Mouse (Mus musculus): ENCODE measurements around the gene Gsc2. TPM values are rescaled to one million over a fixed set of nuclear protein-coding genes. Genes with fewer than 3 reads are reported as not detected.

Gene Gsc2
- polyA plus RNA-seq, 1 experiment from 2014 or later: not detected

DNA sequence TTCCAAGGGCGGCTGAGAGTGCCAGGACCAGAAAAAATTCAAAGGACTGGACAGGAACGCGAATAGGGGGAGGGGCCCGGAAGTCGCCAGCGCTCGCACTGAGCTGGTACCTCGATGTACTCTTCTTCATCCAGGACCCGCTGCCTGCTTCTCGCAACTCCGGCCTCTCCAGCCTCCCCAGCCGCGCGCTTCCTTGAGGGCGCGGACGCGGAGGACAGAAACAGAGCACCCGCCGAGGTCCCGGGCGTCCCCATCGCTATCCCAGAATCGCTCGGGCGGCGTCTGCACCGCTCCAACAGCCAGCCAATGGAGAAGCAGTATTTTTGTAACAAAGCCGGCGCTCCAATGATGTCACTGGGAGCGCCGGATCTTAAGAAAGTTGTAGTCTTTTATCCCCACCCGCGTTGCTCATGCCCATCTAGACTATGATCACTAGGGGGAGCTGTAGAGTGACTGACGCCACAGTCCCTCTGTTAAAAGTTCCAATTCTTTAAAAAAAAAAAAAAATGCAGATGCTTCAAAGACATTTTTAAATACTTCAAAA, 3.7 kb downstream of the Gsc2 start, which contains the start of gene Ess2:
Ess2 (minus strand) TSS at position 297 of the 544 bp plus-strand sequence.
- Histone ChIP-seq H3K9ac (ENCODE audit: low read length) (peak within 1 kb of the TSS; percentile 76), H3K27ac (replicated peaks; ENCODE audit: low read depth, low read length) (no peak within 1 kb of the TSS), H3K36me3 (ENCODE audit: control insufficient read depth, insufficient read depth, low read length) (peaks cover 9% of the 10 kb centered on the region), H3K4me1 (ENCODE audit: control insufficient read depth, insufficient read depth, low read length) (peaks cover 13% of the 10 kb centered on the region), H3K4me3 (ENCODE audit: low read depth, low read length) (peak within 1 kb of the TSS; percentile 70), H3K9me3 (ENCODE audit: control insufficient read depth, low read length) (no peaks in the 10 kb centered on the region), H3K4me2 (ENCODE audit: low read depth, severe bottlenecking) (peak within 1 kb of the TSS; percentile 93), H3K27me3 (ENCODE audit: control insufficient read depth, insufficient read depth, low read length) (peaks cover 40% of the 10 kb centered on the region)
- WGBS: under 1% methylated on average over 35 of the region's 35 CpGs
- peak; percentile 90 for ATAC-seq (ENCODE audit: insufficient number of reproducible peaks, low FRiP score, low TSS enrichment, low read depth)
- DNase-seq (ENCODE audit: low spot score): peak; percentile 92

DNA sequence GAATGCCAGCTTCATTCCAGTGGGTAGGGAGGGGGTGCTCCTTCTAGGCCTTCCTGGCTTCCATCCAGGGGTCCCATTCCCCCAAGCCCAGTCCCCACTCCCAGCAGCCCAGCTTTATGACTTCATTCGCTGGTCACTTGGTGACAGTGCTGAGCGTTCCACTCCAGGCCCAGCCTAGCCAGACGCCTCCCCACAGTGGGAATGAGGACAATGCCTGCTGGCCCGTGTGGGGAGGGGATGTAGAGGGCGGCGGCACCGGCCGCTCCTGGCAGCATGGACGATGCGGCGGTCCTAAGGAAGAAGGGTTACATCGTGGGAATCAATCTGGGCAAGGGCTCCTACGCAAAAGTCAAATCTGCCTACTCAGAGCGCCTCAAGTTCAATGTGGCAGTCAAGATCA, 16.4 kb downstream of the Gsc2 start, which contains the start of the genes Dgcr2 and Tssk2:
Dgcr2 (minus strand) TSS at position 101 of the 400 bp plus-strand sequence.
Tssk2 (plus strand) TSS at position 176 of the 400 bp plus-strand sequence.
- no peak for ATAC-seq (ENCODE audit: insufficient number of reproducible peaks, low FRiP score, low TSS enrichment, low read depth)
- no peak within 1 kb of the TSS for H3K4me3 ChIP-seq (ENCODE audit: low read depth, low read length)
- no peak within 1 kb of the TSS for H3K4me2 ChIP-seq (ENCODE audit: low read depth, severe bottlenecking)
- no peaks in the 10 kb centered on the region for H3K9me3 ChIP-seq (ENCODE audit: control insufficient read depth, low read length)
- H3K9ac ChIP-seq (ENCODE audit: low read length): no peak within 1 kb of the TSS
- no peaks in the 10 kb centered on the region for H3K27me3 ChIP-seq (ENCODE audit: control insufficient read depth, insufficient read depth, low read length)
- H3K27ac ChIP-seq (replicated peaks; ENCODE audit: low read depth, low read length): no peak within 1 kb of the TSS
- 93% methylated on average over 14 of the region's 14 CpGs for WGBS
- H3K36me3 ChIP-seq (ENCODE audit: control insufficient read depth, insufficient read depth, low read length): peaks cover 19% of the 10 kb centered on the region
- no peak for DNase-seq (ENCODE audit: low spot score)
- H3K4me1 ChIP-seq (ENCODE audit: control insufficient read depth, insufficient read depth, low read length): no peaks in the 10 kb centered on the region

DNA sequence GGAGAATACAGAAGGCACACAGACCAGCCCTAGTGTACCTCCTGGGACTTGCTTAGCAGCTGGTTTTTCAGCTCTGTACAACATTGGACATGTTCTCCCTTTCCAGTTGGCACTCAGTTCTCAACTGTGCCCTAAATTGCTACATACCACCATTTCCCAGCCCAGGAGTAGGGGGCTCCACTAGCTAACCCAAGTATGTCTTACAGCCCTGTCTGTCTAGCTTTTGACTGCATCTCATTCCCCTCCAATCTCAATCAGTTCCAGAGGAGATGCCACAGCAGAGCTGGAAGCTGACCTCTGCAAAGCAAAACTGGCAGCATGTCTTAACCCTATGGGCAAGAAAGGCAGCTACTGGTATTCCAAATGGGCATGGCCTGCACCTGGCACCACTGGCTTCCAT, 18.8 kb downstream of the Gsc2 start:
- DNase-seq (ENCODE audit: low spot score) (no peak), ATAC-seq (ENCODE audit: insufficient number of reproducible peaks, low FRiP score, low TSS enrichment, low read depth) (no peak)
- Histone ChIP-seq H3K36me3 (ENCODE audit: control insufficient read depth, insufficient read depth, low read length) (peaks cover 2% of the 10 kb centered on the region; the same call in 1 of the 2 replicates), H3K4me2 (ENCODE audit: low read depth, severe bottlenecking) (no peak overlapping the region), H3K9ac (ENCODE audit: low read length) (no peak overlapping the region), H3K27me3 (ENCODE audit: control insufficient read depth, insufficient read depth, low read length) (no peaks in the 10 kb centered on the region), H3K27ac (replicated peaks; ENCODE audit: low read depth, low read length) (no peak overlapping the region), H3K9me3 (ENCODE audit: control insufficient read depth, low read length) (no peaks in the 10 kb centered on the region), H3K4me3 (ENCODE audit: low read depth, low read length) (no peak overlapping the region), H3K4me1 (ENCODE audit: control insufficient read depth, insufficient read depth, low read length) (0 out of 2 replicates have a peak, but pooled peaks cover 3% of the 10 kb centered on the region)

DNA sequence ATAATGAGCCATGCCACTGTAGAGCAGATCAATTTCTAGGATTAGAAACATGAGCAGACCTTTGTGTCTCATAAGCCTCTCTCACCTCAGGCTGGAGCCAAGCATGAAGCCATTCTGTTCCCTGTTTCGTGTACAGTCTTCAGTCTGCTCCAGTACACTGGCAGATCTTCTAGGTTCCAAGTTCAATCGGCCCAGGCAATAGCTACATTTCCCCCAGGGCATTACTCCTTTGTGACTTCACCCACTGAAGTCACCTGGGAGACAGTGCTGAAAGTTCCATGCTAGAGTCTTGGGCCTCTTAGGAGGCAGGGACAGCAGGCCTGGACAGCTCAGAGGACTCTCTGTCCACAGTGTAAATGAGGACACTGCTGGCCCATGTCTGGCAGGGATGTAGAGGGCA, 20.9 kb downstream of the Gsc2 start, which contains the start of gene Tssk1:
Tssk1 (plus strand) TSS at position 301 of the 400 bp plus-strand sequence.
- H3K36me3 ChIP-seq (ENCODE audit: control insufficient read depth, insufficient read depth, low read length): 0 out of 2 replicates have a peak, but pooled peaks cover 2% of the 10 kb centered on the region
- no peak within 1 kb of the TSS for H3K4me3 ChIP-seq (ENCODE audit: low read depth, low read length)
- no peak within 1 kb of the TSS for H3K4me2 ChIP-seq (ENCODE audit: low read depth, severe bottlenecking)
- DNase-seq (ENCODE audit: low spot score) (no peak), ATAC-seq (ENCODE audit: insufficient number of reproducible peaks, low FRiP score, low TSS enrichment, low read depth) (no peak)
- 85% methylated on average over 2 of the region's 2 CpGs for WGBS
- peaks cover 13% of the 10 kb centered on the region for H3K4me1 ChIP-seq (ENCODE audit: control insufficient read depth, insufficient read depth, low read length)
- H3K9me3 ChIP-seq (ENCODE audit: control insufficient read depth, low read length): no peaks in the 10 kb centered on the region
- no peak within 1 kb of the TSS for H3K27ac ChIP-seq (replicated peaks; ENCODE audit: low read depth, low read length)
- H3K9ac ChIP-seq (ENCODE audit: low read length): no peak within 1 kb of the TSS
- H3K27me3 ChIP-seq (ENCODE audit: control insufficient read depth, insufficient read depth, low read length): no peaks in the 10 kb centered on the region

DNA sequence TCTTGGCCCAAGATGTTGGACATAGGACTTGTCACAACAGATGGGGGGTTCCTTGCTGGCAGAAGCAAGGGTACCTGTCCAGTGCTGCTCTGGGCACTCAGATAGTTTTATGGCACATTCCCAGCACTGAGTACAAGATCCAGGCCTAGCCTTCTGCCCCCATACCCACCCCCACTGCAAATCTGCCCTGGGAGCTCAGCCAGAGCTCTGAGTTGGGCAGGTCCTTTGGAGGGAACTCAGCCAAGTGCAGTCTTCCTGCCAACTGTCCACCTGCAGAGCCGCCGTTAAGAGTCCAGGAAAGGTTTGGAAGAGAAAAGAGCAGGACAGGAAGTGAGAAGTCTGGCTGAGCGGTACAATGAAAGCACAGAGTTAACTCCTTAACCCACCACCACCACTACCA, 22.3 kb downstream of the Gsc2 start:
- Histone ChIP-seq H3K4me3 (ENCODE audit: low read depth, low read length) (no peak overlapping the region), H3K9me3 (ENCODE audit: control insufficient read depth, low read length) (no peaks in the 10 kb centered on the region), H3K27me3 (ENCODE audit: control insufficient read depth, insufficient read depth, low read length) (no peaks in the 10 kb centered on the region), H3K9ac (ENCODE audit: low read length) (no peak overlapping the region), H3K27ac (replicated peaks; ENCODE audit: low read depth, low read length) (no peak overlapping the region), H3K36me3 (ENCODE audit: control insufficient read depth, insufficient read depth, low read length) (no peaks in the 10 kb centered on the region), H3K4me1 (ENCODE audit: control insufficient read depth, insufficient read depth, low read length) (peaks cover 13% of the 10 kb centered on the region), H3K4me2 (ENCODE audit: low read depth, severe bottlenecking) (no peak overlapping the region)
- 79% methylated on average over 3 of the region's 3 CpGs for WGBS
- DNase-seq (ENCODE audit: low spot score) (no peak), ATAC-seq (ENCODE audit: insufficient number of reproducible peaks, low FRiP score, low TSS enrichment, low read depth) (no peak)

DNA sequence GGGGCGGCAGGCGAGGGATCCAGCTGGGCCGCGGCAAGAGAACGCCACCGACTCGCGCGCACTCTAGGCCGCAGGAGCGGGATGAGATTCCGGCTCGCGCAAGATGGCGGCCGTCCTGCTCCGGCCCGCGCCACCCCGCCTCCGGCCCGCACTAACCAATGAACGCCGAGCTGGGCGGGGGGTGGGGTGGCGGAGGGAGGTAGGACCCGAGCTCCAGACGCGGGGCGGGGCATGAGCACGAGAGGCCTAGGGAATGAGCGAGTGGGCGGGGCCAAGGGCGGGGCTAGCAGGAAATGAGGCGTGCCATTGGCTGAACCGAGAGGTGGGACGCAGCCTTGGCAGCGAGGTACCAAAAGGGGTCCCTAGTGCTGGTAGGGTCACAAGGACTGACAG, 23.3 kb downstream of the Gsc2 start, which contains the start of gene Gm20518:
Gm20518 (minus strand) TSS at position 105 of the 393 bp plus-strand sequence.
- Histone ChIP-seq H3K9ac (ENCODE audit: low read length) (peak within 1 kb of the TSS; percentile 92), H3K4me1 (ENCODE audit: control insufficient read depth, insufficient read depth, low read length) (peaks cover 13% of the 10 kb centered on the region), H3K27ac (replicated peaks; ENCODE audit: low read depth, low read length) (peak within 1 kb of the TSS; percentile 85), H3K4me2 (ENCODE audit: low read depth, severe bottlenecking) (peak within 1 kb of the TSS; percentile 85), H3K27me3 (ENCODE audit: control insufficient read depth, insufficient read depth, low read length) (no peaks in the 10 kb centered on the region), H3K36me3 (ENCODE audit: control insufficient read depth, insufficient read depth, low read length) (no peaks in the 10 kb centered on the region), H3K9me3 (ENCODE audit: control insufficient read depth, low read length) (no peaks in the 10 kb centered on the region), H3K4me3 (ENCODE audit: low read depth, low read length) (peak within 1 kb of the TSS; percentile 91)
- ATAC-seq (ENCODE audit: insufficient number of reproducible peaks, low FRiP score, low TSS enrichment, low read depth) (peak; percentile 97), DNase-seq (ENCODE audit: low spot score) (peak; percentile 100)
- WGBS: under 1% methylated on average over 38 of the region's 38 CpGs

DNA sequence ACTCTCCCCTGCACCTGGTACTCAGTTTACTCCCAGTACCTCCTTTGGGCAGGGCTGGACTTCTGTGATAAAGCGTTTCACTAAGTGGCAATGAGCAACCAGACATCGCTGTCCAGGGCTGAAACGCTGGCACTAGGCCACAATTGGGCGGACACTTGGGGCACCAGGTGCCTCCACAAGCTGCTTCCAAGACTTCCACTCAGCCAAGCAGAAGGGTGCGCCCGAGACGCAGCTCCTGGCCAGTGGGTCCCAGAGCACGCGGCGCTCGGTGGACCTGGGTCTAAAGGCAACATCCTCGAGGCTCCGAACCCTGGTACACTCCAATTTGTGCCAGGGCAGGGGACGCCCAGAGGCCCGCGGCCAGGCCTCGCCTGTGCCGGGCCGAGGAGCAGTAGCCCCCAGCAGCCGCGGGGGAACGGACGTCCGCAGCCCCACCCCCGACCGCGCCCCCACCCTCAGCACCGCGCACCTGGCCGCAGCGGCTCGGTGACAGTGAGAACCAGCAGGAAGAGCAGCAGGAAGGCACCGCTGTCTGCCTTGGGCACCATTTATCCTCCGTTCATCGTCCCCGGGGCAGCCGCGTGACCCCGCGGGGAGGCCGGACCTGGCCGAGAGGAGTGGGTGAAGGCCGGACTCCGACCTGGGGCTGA, 23.8 kb downstream of the Gsc2 start:
- Histone ChIP-seq H3K9ac (ENCODE audit: low read length) (peak overlapping the region; percentile 92), H3K4me2 (ENCODE audit: low read depth, severe bottlenecking) (peak overlapping the region; percentile 85), H3K27ac (replicated peaks; ENCODE audit: low read depth, low read length) (peak overlapping the region; percentile 85), H3K4me3 (ENCODE audit: low read depth, low read length) (peak overlapping the region; percentile 91), H3K4me1 (ENCODE audit: control insufficient read depth, insufficient read depth, low read length) (peaks cover 13% of the 10 kb centered on the region), H3K9me3 (ENCODE audit: control insufficient read depth, low read length) (no peaks in the 10 kb centered on the region), H3K36me3 (ENCODE audit: control insufficient read depth, insufficient read depth, low read length) (no peaks in the 10 kb centered on the region), H3K27me3 (ENCODE audit: control insufficient read depth, insufficient read depth, low read length) (no peaks in the 10 kb centered on the region)
- WGBS: under 1% methylated on average over 41 of the region's 44 CpGs
- DNase-seq (ENCODE audit: low spot score) (peak; percentile 67), ATAC-seq (ENCODE audit: insufficient number of reproducible peaks, low FRiP score, low TSS enrichment, low read depth) (peak; percentile 59; the same call in 1 of the 2 replicates)

DNA sequence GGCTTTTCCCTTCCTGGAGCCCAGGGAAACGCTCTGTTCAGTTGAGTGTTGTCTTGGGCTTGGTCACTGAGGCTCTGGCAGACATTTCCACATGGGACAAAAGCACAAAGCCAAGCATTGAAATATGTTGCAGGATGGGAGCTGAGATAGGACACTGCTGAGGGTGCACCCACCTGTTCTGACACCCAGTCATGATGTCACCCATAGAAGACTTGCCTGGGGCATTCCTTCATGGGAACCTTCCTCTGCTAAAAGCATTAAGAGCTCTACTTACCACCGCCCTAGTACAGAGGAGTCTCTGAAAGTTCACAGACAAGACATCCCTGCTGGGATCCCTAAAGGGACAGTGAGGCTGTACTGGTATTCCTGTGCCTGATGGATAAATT, 24.5 kb downstream of the Gsc2 start:
- no peaks in the 10 kb centered on the region for H3K36me3 ChIP-seq (ENCODE audit: control insufficient read depth, insufficient read depth, low read length)
- peaks cover 13% of the 10 kb centered on the region for H3K4me1 ChIP-seq (ENCODE audit: control insufficient read depth, insufficient read depth, low read length)
- H3K9ac ChIP-seq (ENCODE audit: low read length): peak overlapping the region; percentile 92
- H3K4me2 ChIP-seq (ENCODE audit: low read depth, severe bottlenecking): peak overlapping the region; percentile 85
- H3K4me3 ChIP-seq (ENCODE audit: low read depth, low read length): peak overlapping the region; percentile 91
- H3K27ac ChIP-seq (replicated peaks; ENCODE audit: low read depth, low read length): no peak overlapping the region
- WGBS: 60% methylated on average over 2 of the region's 2 CpGs
- no peaks in the 10 kb centered on the region for H3K9me3 ChIP-seq (ENCODE audit: control insufficient read depth, low read length)
- ATAC-seq (ENCODE audit: insufficient number of reproducible peaks, low FRiP score, low TSS enrichment, low read depth) (no peak), DNase-seq (ENCODE audit: low spot score) (no peak)
- no peaks in the 10 kb centered on the region for H3K27me3 ChIP-seq (ENCODE audit: control insufficient read depth, insufficient read depth, low read length)
